Mouse (Mus musculus): ENCODE measurements at regions not wholly inside any gene's neighbourhood (a gene's known extent, or its start where the extent isn't known, plus 50 kb on each side); places are given as distances from the start of the nearest gene placed in this dataset.

GRCm38 (mm10) chr14:102925769-102926443, 56.5 kb downstream of the Kctd12 start:
- no peak for DNase-seq (ENCODE audit: low spot score in 2 of 2)

DNA sequence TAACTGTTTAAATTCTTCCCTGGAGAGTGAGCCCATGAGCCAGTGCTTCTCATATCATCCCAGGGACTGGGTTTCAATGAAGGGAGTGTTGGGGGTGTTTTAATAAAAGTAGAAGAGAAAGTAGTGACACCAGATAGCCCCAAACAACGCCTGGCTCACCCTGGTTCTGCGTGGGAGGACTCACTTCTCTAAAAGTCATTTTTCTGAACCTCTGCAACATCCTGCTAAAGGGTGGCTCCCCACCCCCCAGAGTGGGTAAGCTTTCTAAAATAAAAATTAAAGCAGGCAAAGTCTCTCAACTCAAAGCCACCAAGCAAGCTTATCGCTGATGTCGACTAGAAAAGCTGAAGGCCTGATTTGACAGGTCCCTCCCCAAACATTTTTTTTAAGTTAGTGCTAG, 57.8 kb downstream of the Kctd12 start:
- DNase-seq (ENCODE audit: low spot score in 2 of 2) = peak; percentile 27 to 45

GRCm38 (mm10) chr14:102922496-102922993, 59.9 kb downstream of the Kctd12 start:
- DNase-seq (ENCODE audit: low spot score in 2 of 2) = no peak

DNA sequence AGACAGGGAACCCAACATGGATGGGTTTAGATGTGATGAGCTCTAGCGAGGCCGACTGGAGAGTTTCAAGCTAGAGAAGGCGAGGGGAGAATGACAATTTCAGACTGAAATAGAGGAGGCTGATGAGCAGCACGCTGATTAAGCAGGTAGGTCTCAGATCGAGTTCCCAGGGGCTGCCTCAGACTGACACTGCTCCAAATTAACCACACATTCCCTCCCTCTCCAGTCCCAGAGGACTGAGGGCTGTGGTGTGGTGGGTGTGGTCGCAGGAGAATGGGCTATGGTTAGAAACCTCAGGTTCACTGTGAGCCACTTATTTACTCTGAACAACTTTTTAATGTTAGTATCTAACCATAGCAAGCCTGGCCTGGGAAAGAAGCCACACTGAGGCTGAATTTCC, 62.0 kb downstream of the Kctd12 start:
- DNase-seq (ENCODE audit: low spot score in 2 of 2) = no peak

GRCm38 (mm10) chr14:102919261-102919801, 63.1 kb downstream of the Kctd12 start:
- DNase-seq (ENCODE audit: low spot score in 2 of 2) = no peak

DNA sequence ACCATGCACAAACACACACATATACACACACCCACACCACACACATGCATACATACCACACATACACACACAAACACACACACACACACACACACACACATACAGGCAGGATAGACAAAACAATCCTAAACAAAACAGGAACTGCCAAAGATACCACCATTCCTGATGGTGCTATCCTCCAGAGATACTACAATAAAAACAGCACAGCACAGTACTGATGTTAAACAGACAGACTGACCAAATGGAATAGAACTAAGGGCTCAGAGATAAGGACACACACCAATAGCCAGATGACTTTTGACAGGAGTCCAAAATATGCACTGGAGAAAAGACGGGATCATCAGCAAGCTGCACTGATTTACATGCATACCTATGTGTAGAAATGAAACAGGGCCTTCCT, 64.5 kb downstream of the Kctd12 start:
- no peak for DNase-seq (ENCODE audit: low spot score in 2 of 2)

DNA sequence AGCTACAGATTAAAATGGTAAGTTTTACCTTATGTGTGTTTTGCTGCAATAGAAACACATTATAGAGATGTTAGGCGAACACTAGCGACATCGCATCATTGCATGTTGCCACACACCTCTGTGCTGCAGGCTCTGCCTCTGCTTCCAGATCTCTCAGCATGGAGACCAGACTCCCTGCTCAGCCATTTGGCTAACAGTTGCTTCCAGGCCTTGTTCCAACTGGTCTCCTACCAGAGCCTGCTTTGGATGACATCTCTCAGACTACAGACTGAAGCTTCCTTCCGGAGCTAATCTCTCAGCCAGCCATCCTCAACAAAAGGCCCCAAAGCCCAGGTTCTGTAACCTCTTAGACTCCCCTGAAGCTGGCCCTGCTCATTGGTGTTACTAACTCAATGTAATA, 66.5 kb downstream of the Kctd12 start:
- no peak for DNase-seq (ENCODE audit: low spot score in 2 of 2)

DNA sequence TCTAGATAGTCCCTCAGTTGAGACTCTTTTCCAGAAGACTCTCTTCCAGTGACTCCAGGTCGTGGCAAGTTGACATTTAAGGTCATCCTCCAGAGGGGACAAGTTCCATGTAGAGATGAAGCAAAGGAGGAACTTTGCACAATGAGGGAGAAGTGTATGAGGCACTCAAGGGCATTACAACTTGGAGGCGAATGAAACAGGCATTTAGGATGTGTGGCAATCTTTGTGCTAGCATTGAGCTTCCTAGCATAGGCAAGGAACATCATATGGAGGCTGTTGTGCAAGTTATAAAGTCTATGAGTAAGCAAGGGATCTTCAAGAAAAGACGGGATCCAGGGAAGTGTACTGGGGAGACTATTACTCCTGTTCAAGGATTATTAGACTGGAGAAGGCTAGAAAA, 70.9 kb downstream of the Kctd12 start:
- no peak for DNase-seq (ENCODE audit: low spot score in 2 of 2)

- DNase-seq (ENCODE audit: low spot score in 2 of 2) = no peak
Observed at GRCm38 (mm10) chr14:102908990-102909389, 73.4 kb downstream of the Kctd12 start.

GRCm38 (mm10) chr14:102907411-102908103, 74.9 kb downstream of the Kctd12 start:
- DNase-seq (ENCODE audit: low spot score in 2 of 2) = no peak

DNA sequence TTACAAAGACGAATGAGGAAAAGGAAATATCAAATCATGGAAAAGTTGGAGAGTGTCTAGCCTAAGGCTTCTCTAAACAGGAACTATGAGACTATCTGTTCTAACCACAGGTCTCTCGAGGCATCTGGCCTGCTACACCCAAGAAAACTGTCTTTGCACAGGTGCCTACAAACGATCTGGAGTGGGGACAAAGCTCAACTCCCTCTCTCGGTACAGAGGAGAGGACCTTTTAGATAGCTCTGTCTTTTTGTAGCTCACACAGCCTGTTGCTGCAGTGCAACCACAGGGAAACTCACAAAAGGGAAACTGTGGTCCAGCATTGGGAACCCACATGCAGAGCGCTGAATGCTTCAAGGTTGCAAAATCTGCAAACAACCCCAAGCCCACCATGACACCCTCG, 75.6 kb downstream of the Kctd12 start:
- no peak for DNase-seq (ENCODE audit: low spot score in 2 of 2)

- DNase-seq (ENCODE audit: low spot score in 2 of 2) = no peak
Observed at GRCm38 (mm10) chr14:102906286-102906685, 76.2 kb downstream of the Kctd12 start.

GRCm38 (mm10) chr14:102902906-102903305, 79.5 kb downstream of the Kctd12 start:
- DNase-seq (ENCODE audit: low spot score in 2 of 2) = no peak

DNA sequence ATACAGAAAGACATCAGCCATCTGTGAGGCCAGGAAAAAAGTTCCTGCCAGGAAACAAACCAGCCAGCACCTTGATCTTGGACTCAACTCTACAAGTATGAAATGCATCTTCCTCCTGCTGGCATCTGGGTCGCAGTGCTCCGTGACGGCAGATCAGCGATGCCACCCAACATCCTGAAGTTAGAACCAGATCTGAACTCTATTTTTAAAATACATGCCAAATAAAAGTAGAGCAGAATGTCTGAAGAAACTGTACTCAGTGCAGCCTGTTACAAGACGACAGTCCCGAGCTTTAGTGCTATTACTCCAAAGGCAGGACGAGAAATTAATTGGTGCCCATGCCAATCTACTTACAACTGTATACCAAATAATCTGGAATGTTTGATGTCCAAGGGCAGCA, 80.2 kb downstream of the Kctd12 start:
- no peak for DNase-seq (ENCODE audit: low spot score in 2 of 2)

DNA sequence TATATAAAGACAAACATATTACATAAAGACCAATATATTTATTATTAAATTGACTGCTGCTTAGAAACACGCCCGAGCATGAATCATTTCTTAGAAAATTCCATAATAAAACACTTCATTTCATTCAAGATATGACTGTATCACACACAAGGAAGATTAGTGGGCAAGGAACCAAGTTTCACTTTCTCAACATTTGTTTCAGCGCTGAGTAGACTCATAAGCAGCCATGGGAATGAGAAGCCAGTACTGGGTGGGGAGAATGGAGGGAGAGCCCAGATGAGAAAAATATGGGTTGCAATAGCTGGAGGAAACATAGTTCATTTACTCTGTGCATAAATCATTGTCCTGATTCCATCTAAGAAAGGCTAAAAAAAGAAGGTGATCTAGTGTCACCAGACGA, 84.0 kb downstream of the Kctd12 start:
- no peak for DNase-seq (ENCODE audit: low spot score in 2 of 2)

- DNase-seq (ENCODE audit: low spot score in 2 of 2) = no peak
Observed at GRCm38 (mm10) chr14:102897039-102897438, 85.4 kb downstream of the Kctd12 start.

DNA sequence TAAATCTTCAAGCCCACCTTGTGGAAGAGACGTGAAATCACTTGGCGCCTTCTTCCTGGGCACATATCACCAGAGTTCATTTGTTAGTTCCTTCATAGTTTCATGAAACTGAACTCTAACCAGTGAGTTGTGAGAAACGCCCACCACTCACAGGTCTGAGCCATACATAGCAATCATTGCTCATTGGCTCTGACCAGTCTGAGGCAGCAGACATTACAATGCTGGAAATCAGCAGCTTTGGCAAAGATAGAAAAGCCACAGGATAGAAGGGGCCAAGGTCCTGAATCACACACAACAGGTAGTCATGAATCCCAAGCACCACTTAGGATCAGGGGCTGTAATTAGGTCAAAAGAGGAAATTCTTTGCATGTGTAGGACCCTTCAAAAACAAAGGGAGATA, 85.9 kb downstream of the Kctd12 start:
- no peak for DNase-seq (ENCODE audit: low spot score in 2 of 2)

DNA sequence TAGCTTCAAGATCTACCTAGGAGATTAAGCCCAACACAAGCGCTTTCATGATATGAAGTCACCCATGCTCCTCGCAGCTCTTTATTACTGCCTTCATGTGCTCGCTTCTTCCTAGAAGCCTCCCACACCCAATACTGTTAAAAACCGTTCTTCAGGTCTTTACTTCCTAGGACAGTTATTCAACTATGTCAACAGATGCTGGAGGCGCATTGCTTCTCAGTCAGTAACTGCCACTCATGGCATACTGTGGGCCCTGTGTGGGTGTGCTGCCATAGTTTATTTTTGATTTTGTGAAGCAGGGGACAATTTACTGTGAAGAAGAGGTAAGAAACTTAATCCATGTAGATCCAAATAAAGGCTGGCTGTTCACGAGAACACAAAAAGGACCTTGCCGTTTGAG, 89.2 kb downstream of the Kctd12 start:
- DNase-seq (ENCODE audit: low spot score in 2 of 2) = no peak

- DNase-seq (ENCODE audit: low spot score in 2 of 2) = no peak
Observed at GRCm38 (mm10) chr14:102891552-102891951, 90.9 kb downstream of the Kctd12 start.

- DNase-seq (ENCODE audit: low spot score in 2 of 2) = no peak
Observed at GRCm38 (mm10) chr14:102885240-102885598, 97.2 kb downstream of the Kctd12 start.

DNA sequence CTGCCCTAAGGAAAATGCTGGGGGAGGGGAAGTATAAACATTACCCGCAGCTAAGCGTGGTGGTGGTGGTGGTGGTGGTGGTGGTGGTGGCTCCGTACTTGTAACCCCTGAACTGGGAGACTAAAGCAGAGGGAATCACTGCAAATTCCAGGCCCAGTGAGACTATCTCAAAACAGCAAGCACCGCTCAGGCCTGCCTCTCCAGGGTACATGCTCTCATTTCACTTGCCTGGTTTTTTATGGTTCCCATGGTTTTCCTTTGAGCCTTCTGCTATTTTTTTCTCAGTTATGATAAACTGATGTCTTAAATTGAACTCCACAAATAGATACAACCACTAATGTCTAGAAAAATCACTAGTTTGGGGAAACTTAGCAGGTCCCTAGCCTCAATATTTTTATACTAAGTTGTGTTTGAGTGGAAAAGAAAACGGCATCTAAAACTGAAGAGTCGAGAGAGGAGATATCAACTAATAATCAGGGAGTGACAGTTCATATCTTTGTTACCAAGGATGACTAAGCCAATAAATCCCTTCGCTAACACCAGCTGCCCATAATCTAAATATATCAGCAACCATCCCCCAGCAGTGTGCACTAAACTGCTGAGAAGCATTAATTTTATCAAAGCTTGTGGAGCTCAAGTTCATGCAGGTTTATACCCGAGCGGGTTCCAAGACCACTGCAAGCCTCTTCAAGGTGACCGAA, 97.7 kb downstream of the Kctd12 start:
- DNase-seq (ENCODE audit: low spot score in 2 of 2) = no peak

GRCm38 (mm10) chr14:102883344-102884122, 98.9 kb downstream of the Kctd12 start:
- no peak for DNase-seq (ENCODE audit: low spot score in 2 of 2)

All from spleen, postnatal 14 days (tissue).